Mouse (Mus musculus): ENCODE data around the gene Gm5134. TPM values are rescaled to one million over a fixed set of nuclear protein-coding genes. Genes with fewer than 3 reads are reported as not detected.
"Not testable (repeated sequence)": the region's sequence is repeated elsewhere in the genome, so short reads cannot be mapped to it uniquely, and the experiment has no call there.

The Gm5134 gene
- total RNA-seq, 2 experiments from 2014 or later = not detected

DNA sequence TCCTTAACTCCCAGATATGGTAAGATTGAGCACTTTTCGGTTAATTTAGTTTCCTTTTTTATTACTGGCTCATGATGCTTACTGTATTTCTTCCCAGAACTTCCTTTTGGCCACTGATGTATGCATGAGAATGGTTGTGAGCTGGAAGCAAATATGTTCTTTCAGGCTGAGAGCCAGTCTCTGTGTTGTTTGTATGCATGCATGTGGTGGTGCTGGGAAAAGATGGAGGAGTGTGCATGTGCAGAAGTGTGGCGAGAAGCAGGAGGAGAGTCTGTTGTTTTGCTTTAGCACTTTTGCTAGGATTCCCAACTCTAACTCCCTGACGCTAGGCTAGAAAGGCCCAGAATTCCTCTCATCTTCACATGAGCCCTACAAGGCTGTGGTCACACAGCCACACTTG lies 25.1 kb downstream of the Gm5134 start:
- intact Hi-C loops (cut with DNase I) = loop anchor here (10.0 kb wide), 1 partner anchor 225 kb away; no protein-coding TSS in a partner anchor
- DNase-seq (ENCODE audit: low spot score in 2 of 2) = peak in 1 of 2 experiments; percentile 25

GRCm38 (mm10) chr10:75990430-75991042 lies 36.2 kb downstream of the Gm5134 start:
- no peak for DNase-seq (ENCODE audit: low spot score in 2 of 2)
- intact Hi-C loops (cut with DNase I) = no loop called here

- intact Hi-C loops (cut with DNase I) = no loop called here
- DNase-seq (ENCODE audit: low spot score in 2 of 2) = no peak
Measured at GRCm38 (mm10) chr10:75993616-75994240, 39.4 kb downstream of the Gm5134 start.

GRCm38 (mm10) chr10:75994531-75995210 lies 40.4 kb downstream of the Gm5134 start:
- DNase-seq (ENCODE audit: low spot score in 2 of 2) = peak in 1 of 2 experiments; percentile 10
- intact Hi-C loops (cut with DNase I) = not testable (repeated sequence)

GRCm38 (mm10) chr10:75995463-75995862 lies 41.1 kb downstream of the Gm5134 start:
- intact Hi-C loops (cut with DNase I) = no loop called here
- no peak for DNase-seq (ENCODE audit: low spot score in 2 of 2)

DNA sequence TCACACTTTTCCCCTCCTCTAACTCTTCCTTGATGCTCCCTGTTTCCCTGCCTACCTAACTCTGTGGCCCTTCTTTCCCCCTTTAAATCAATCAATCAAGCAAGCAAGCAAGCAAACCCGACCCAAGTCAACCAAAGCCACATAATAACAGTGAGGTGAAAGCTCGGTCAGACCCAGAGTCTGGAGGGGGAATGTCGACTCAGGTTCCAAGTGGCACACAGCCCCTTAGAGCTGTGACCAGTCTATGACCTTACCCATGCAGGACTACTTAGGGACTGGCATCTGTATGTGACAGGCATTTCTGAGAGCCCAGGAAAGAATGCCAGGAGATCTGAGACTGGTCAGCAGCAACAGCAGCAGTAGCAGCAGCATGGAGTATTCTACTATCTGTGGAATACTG lies 42.0 kb downstream of the Gm5134 start:
- intact Hi-C loops (cut with DNase I) = no loop called here
- DNase-seq (ENCODE audit: low spot score in 2 of 2) = no peak

DNA sequence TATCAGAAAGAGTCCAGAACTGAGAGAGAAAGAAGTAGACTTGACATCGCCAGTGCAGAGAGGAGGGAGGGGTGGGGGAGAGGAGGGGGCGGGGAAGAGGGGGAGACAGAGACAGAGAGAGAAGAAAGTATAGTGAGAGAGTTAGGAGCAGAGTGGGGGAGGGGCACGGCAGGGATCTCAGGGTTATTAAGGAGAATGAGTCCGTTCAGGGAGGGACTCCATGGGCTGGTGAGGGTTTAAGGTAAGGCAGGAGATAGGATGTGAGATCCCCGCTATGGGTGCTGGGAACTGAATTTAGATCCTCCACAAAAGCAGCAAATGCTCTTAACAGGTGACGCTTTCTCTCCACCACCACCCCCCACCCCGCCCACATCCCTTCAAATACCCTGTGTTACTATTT lies 46.8 kb downstream of the Gm5134 start:
- no peak for DNase-seq (ENCODE audit: low spot score in 2 of 2)
- intact Hi-C loops (cut with DNase I) = no loop called here

DNA sequence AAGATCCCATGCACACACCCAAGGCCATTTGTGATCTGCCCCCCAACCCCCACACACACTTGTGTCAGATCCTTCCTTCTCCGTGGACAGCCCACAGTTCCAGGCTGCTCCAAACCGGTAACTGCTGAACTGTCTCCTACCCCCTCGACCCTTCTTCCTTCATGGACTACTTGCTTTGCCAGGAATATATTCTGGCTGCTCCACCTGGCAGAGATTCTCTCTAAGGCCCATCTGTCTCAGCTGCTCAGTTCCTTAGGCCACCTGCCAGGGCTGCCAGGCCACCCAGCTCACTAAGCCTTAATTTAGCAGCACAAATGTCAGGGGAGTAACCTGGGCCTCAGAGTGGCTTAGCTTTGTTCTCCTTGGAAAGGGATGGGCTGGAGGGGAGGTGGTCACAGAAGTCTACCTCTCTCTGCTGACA lies 47.8 kb downstream of the Gm5134 start:
- no peak for DNase-seq (ENCODE audit: low spot score in 2 of 2)
- intact Hi-C loops (cut with DNase I) = no loop called here

DNA sequence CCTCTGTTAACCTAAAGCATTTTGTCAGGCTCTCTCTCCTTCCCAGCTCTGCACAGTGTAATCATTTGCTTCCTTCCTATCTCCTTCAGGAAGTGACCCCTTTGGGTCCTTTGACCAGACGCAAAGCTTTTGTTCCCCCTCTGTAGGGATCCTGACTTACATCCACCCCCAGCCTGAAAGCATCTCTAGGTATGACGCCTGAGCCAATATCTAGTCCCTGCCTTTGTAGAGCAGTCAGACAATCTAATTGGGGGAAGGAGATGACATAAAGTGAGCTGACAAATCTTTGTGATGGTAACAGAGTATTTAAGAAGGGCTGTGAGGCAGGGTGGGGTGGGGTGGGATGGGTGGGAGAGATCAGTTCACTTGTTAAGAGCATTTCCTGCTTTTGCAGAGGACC lies 48.3 kb downstream of the Gm5134 start:
- intact Hi-C loops (cut with DNase I) = no loop called here
- DNase-seq (ENCODE audit: low spot score in 2 of 2) = no peak

GRCm38 (mm10) chr10:76003221-76003620 lies 48.9 kb downstream of the Gm5134 start:
- intact Hi-C loops (cut with DNase I) = no loop called here
- no peak for DNase-seq (ENCODE audit: low spot score in 2 of 2)

GRCm38 (mm10) chr10:76006385-76006784 lies 52.1 kb downstream of the Gm5134 start:
- DNase-seq (ENCODE audit: low spot score in 2 of 2) = no peak

GRCm38 (mm10) chr10:76009812-76010211 lies 55.5 kb downstream of the Gm5134 start:
- intact Hi-C loops (cut with DNase I) = no loop called here
- no peak for DNase-seq (ENCODE audit: low spot score in 2 of 2)

More at GRCm38 (mm10) chr10:76006385-76006784, 52.1 kb downstream of the Gm5134 start:
- intact Hi-C loops (cut with DNase I) = no loop called here

GRCm38 (mm10) chr10:76012922-76013321 lies 58.6 kb downstream of the Gm5134 start:
- peak in 1 of 2 experiments; percentile 46 for DNase-seq (ENCODE audit: low spot score in 2 of 2)
- intact Hi-C loops (cut with DNase I) = no loop called here

DNA sequence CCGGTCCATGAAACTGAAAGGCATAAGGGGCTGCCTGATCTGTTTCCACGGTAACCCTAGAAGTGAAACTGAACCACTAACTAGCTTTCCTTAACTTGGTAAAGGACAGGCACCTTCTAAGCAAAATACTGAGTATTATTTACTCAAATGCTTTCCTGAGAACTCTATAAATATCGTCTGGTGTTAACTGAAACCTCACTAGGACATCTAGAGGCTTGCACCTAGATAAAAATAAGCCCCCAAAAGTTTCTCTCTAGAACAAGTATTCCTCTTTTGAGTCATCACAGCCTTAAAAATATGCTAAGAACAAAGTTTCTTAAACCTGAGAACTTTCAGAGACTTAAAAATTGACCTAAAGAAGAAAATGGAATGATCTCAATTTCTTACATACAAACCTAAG lies 62.6 kb downstream of the Gm5134 start:
- intact Hi-C loops (cut with DNase I) = no loop called here
- no peak for DNase-seq (ENCODE audit: low spot score in 2 of 2)

- intact Hi-C loops (cut with DNase I) = no loop called here
- no peak for DNase-seq (ENCODE audit: low spot score in 2 of 2)
Measured at GRCm38 (mm10) chr10:76021728-76022127, 67.4 kb downstream of the Gm5134 start.

- DNase-seq (ENCODE audit: low spot score in 2 of 2) = no peak
- intact Hi-C loops (cut with DNase I) = no loop called here
Measured at GRCm38 (mm10) chr10:76023921-76024320, 69.6 kb downstream of the Gm5134 start.

DNA sequence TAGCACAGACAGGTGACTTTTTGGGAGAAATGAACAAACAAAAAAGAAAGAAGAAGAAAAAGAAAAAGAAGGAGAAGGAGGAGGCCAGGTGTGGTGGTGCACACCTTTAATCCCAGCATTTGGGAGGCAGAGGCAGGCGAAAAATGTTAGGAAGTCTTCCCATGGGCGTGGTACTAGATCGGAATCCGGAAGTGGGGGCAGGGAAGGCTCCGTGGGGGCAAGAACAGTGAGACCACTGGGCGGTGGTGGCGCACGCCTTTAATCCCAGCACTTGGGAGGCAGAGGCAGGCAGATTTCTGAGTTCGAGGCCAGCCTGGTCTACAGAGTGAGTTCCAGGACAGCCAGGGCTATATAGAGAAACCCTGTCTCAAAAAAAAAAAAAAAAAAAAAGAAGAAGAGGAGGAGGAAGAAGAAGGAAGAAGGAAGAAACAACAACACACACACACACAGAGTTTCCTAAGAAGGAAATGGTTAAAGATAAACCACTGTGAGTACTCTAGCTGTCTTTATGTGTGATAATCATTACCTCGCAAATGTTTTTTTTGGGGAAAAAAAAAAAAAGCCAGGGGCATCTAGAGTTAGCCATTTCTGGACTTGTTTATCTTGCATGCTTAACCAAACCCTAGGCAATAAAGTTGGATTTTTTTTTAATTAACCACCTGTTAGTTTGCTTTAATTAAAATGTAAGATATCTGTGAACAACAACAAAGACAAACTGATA lies 71.3 kb downstream of the Gm5134 start:
- DNase-seq (ENCODE audit: low spot score in 2 of 2) = no peak
- intact Hi-C loops (cut with DNase I) = no loop called here

DNA sequence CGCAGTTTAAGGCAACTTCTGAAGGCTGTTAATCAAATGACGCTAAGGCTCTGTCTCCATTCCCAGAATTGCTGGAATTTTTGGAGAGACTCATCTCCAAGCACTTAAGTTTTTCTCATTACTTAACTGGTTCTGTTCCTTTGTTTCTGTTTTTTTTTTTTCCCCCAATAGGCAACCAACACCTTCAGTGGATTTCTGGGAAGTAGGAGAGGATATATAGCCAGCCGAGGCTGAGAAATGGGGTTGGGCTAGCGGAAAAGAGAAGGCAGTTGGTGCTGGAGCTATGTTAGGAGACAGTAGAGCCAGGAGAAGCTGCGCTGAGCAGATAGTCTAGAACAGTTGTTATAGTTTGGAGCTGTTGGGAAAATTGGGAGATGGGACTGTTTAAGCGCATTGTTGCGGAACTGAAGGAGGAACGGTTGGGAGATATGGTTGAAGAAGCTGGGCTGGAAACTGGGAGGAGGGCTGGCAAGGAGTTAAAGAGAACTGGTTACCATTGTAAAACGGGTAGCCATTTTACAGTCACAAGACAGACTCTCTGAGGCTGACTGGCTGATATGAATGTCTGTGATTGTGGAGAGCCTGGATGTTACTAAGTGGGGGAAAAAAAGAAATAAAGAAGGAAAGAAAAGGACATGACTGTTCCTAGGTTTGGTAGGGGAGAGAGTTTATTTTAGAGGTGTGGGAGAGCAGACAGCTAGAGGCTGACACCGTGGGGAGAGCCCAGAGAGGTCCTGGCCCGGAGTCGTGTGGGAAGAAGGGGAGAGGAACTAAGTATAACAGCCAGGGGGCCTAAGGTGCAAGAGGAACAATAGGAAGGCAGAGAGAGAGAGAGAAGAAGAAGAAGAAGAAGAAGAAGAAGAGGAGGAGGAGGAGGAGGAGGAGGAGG lies 73.1 kb downstream of the Gm5134 start:
- intact Hi-C loops (cut with DNase I) = no loop called here
- no peak for DNase-seq (ENCODE audit: low spot score in 2 of 2)

DNA sequence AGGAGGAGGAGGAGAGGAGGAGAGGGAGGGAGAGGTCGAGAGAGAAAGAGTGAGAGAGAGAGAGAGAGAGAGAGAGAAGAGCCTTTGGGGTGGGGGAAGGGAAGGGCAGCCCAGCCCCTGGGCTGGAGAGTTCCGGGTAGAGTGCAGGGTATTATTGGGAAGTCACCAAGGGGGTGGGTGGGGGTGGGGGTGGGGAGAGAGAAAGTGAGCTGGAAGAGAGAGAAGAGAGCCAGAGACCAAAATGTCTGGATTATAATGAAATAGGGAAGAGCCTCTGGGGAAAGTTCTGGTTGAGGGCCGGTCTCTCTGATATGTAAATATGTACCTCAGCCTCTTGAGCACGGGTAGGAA lies 73.7 kb downstream of the Gm5134 start:
- DNase-seq (ENCODE audit: low spot score in 2 of 2) = no peak
- intact Hi-C loops (cut with DNase I) = no loop called here
